Mouse (Mus musculus): ENCODE measurements at regions not wholly inside any gene's neighbourhood (a gene's known extent, or its start where the extent isn't known, plus 50 kb on each side); places are given as distances from the start of the nearest gene placed in this dataset.

DNA sequence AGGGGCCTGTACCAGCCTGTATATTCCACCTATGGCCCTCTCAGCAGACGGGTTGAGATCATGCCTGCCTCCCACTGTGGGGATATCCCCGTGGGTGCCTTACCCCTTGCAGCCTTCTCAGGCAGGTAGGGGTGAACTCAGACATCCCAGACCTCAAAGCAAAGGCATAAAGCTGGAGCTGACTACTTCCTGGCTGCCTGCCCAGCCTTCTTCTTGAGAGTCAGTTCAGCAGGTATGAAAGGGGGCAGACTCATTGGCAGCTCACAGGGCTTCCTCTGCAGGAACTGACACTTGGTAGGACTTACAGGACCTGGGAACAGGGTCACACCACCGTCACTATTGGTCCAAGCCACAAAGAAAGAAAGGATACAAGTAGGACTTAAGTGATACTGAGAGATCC is 69.9 kb downstream of the Cpn2 start:
- H3K36me3 ChIP-seq: no peaks in the 10 kb centered on the region
- WGBS: 50% methylated on average over 3 of the region's 3 CpGs
- no peaks in the 10 kb centered on the region for H3K27me3 ChIP-seq
- H3K9me3 ChIP-seq: no peaks in the 10 kb centered on the region
- H3K4me1 ChIP-seq: peaks cover 38% of the 10 kb centered on the region
- H3K9ac ChIP-seq: no peak overlapping the region
- no peak overlapping the region for H3K4me2 ChIP-seq
- no peak for ATAC-seq (ENCODE audit: insufficient number of reproducible peaks, low FRiP score, low TSS enrichment, low read depth)
- no peak overlapping the region for H3K27ac ChIP-seq
- H3K4me3 ChIP-seq: no peak overlapping the region

DNA sequence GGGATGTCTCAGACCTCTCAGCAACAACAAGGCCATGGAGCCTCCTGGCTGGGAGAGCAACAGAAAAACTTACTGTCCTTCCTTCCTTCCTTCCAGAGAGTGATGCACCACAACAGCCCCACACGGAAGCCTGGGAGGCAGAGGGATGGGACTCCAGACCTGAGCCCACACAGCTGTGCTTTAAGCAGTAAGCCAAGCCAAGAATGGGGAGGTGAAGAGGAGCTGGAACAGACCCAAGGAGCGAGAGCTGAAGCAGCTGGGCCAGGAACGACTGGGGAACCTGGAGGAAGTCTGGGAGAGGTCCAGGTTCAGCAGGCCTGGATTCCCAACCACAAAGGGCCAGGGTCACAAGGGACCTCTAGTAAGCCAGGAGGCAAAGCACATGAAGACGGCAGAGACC is 67.5 kb downstream of the Cpn2 start:
- 28% methylated on average over 4 of the region's 4 CpGs for WGBS
- Histone ChIP-seq H3K27me3 (no peaks in the 10 kb centered on the region), H3K9me3 (no peaks in the 10 kb centered on the region), H3K4me1 (peaks cover 15% of the 10 kb centered on the region), H3K4me3 (no peak overlapping the region), H3K4me2 (no peak overlapping the region), H3K9ac (no peak overlapping the region), H3K36me3 (no peaks in the 10 kb centered on the region), H3K27ac (no peak overlapping the region)
- ATAC-seq (ENCODE audit: insufficient number of reproducible peaks, low FRiP score, low TSS enrichment, low read depth): no peak

DNA sequence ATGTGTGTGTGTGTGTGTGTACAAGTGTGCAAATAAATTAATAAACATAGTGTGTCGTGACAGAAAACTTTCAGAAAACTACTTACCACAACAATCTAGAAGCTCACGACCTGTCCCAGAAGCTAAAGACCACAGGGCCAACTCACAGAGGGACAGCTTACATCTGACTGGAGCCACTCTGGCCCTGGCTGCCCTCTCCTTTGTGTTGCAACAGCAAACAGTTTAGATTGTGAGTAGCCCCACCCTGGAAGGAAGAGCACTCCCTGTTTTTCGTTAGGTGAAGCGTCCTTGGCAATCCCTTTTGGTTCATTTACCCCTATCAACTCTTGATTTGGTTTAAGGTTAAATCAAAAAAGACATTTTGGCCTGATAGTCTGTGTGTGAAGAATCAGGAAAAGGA is 63.2 kb downstream of the Cpn2 start:
- ATAC-seq (ENCODE audit: insufficient number of reproducible peaks, low FRiP score, low TSS enrichment, low read depth): no peak
- no peak overlapping the region for H3K27ac ChIP-seq
- H3K9ac ChIP-seq: no peak overlapping the region
- 71% methylated on average over 4 of the region's 4 CpGs for WGBS
- H3K4me1 ChIP-seq: peaks cover 17% of the 10 kb centered on the region
- no peaks in the 10 kb centered on the region for H3K36me3 ChIP-seq
- no peaks in the 10 kb centered on the region for H3K9me3 ChIP-seq
- no peak overlapping the region for H3K4me2 ChIP-seq
- no peak overlapping the region for H3K4me3 ChIP-seq
- no peaks in the 10 kb centered on the region for H3K27me3 ChIP-seq

DNA sequence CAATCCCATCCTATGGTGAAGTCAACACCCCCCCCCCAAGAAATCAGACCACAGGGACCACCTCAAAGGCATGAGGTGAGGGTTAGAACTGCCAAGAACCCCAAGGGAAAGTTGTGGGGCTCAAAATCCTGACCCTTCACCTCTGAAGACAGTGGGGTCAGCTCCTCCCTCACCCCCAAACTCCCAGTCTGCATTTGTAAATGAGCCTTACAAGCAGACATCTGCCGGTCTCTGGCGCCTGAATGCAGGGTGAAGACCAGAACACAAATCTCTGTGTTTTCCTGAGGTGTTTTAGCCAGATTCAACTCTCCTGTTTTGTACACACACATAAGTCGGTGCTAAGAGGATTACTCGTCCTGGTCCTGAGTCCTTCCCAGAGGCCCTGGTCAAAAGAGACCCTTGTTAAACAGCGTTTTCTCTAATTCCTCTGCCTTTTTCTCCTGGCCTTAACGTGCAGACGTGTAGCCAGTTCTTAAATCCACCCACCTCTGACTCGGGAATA is 61.9 kb downstream of the Cpn2 start:
- Histone ChIP-seq H3K4me1 (peaks cover 11% of the 10 kb centered on the region), H3K4me2 (no peak overlapping the region), H3K36me3 (no peaks in the 10 kb centered on the region), H3K27ac (0 out of 2 replicates have a peak overlapping the region, but pooled peaks have one; percentile 27), H3K9ac (no peak overlapping the region), H3K9me3 (no peaks in the 10 kb centered on the region), H3K27me3 (no peaks in the 10 kb centered on the region), H3K4me3 (no peak overlapping the region)
- WGBS: 22% methylated on average over 8 of the region's 8 CpGs
- no peak for ATAC-seq (ENCODE audit: insufficient number of reproducible peaks, low FRiP score, low TSS enrichment, low read depth)

DNA sequence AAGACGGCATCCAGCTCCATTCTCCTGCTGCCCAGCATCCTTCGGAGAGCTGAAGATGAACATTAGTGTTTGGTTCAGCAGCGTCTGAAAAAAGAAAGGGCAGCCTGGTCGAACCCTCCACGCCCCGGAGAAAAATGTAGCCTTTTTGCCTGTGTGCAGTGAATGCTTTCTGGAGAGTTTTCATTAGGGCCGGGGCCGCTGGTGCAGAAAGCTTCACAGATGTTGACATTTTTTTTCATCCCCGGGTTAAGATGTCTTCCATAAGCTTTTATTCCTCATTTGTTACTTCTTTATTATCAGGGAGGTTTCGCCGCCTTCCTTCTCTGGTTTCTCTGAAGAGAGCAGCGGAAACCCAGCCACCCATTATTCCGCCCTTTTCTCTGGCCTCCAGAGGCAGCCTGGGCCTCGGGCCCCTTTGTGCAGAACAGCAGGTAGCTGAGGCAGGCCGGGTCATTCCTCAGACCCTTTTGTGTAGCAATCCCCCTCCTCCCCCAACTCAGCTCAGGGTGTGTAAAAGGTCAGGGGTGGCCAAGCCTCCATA is 61.4 kb downstream of the Cpn2 start:
- Histone ChIP-seq H3K27me3 (no peaks in the 10 kb centered on the region), H3K4me3 (no peak overlapping the region), H3K27ac (0 out of 2 replicates have a peak overlapping the region, but pooled peaks have one; percentile 27), H3K9me3 (no peaks in the 10 kb centered on the region), H3K9ac (no peak overlapping the region), H3K36me3 (no peaks in the 10 kb centered on the region), H3K4me1 (peaks cover 11% of the 10 kb centered on the region), H3K4me2 (no peak overlapping the region)
- WGBS: 26% methylated on average over 15 of the region's 15 CpGs
- ATAC-seq (ENCODE audit: insufficient number of reproducible peaks, low FRiP score, low TSS enrichment, low read depth): no peak
